ENCODE assay signal across 8 mouse cellular contexts in the genomic region with DNA sequence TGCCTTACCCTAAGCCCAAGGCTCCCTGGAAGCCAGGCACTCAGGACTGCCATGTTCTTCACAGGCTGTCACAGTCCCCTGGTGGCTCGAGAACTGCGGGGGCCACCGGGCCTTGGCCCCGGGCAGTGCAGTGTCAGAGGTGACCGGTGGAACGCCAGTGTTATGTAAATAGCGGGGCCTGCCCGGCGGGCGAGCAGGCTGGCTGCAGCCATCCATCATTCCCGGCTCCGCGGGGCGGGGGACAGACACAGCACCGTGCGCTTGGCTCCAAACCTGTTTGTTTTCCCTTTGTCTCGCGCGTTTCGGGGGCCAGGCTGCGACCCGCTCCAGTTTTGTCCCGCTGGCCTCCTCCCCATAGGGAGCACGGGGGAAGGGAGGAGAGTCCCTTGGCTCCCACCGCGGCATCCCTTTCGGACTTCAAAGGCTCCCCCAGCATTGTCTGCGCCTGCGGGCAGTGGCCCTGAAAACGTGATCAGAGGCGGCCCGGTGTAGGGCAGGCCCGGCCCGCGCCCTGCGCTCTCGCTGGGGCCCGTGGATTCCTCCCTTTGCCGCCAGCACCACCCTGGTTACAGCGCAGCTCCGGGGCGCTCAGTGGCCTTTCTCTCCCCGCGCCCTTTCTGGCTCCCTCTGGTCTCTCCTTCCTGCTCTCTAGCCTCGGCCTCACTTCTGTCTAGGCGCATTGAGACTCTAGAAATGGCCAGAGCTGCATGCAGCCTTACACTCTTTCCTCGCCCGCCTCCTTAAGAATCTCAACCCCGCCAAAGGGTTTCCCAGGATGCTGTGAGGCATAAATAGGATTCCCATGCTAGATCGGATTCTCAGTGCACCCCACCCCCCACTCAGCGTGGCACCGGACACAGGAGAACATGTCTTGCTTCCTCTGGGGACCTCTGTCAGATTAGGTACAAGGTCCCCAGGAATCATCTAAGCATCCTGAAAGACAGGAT.
DNase-seq lines count a peak whose midpoint lies in the region; ATAC-seq lines count a peak whose summit lies in the region.

No protein-coding gene starts in this region.

- 0 out of 2 replicates have a peak overlapping the region, but pooled peaks have one; percentile 22 for H3K9ac ChIP-seq in lung, embryonic 15.5 days
- H3K9ac ChIP-seq in forebrain, embryonic 11.5 days (ENCODE audit: low read length): peak overlapping the region; percentile 65
- peak overlapping the region; percentile 49 for H3K9ac ChIP-seq in midbrain, embryonic 14.5 days (replicated peaks; ENCODE audit: low read length)

- WGBS in lung, embryonic 15.5 days: 6% methylated on average over 52 of the region's 52 CpGs
- 1% methylated on average over 52 of the region's 52 CpGs for WGBS in forebrain, embryonic 11.5 days
- WGBS in midbrain, embryonic 14.5 days: 1% methylated on average over 52 of the region's 52 CpGs

- peak; percentile 39 for ATAC-seq in lung, embryonic 15.5 days (ENCODE audit: borderline replicate concordance, extremely low read depth, low FRiP score, low TSS enrichment)
- ATAC-seq in forebrain, embryonic 11.5 days (replicated peaks; ENCODE audit: low FRiP score): peak; percentile 85
- peak; percentile 64; the same call in 1 of the 2 replicates for ATAC-seq in midbrain, embryonic 14.5 days (ENCODE audit: low FRiP score, low TSS enrichment)

- DNase-seq in lung, postnatal 36 days: no peak
- DNase-seq in forebrain, embryonic 11.5 days (ENCODE audit: low spot score): peak; percentile 87
- peak; percentile 54 for DNase-seq in kidney, postnatal 10 days
- peak; percentile 76 for DNase-seq in midbrain, embryonic 14.5 days
- no peak for DNase-seq in urinary bladder, postnatal 25 days (ENCODE audit: low spot score)
- no peak for DNase-seq in thymus, postnatal 25 days
- DNase-seq in adipocyte (ENCODE audit: low spot score): no peak

- H3K4me3 ChIP-seq in lung, embryonic 15.5 days: peak overlapping the region; percentile 29
- H3K4me3 ChIP-seq in forebrain, embryonic 11.5 days (ENCODE audit: low read depth, low read length): peak overlapping the region; percentile 26
- H3K4me3 ChIP-seq in midbrain, embryonic 14.5 days (replicated peaks; ENCODE audit: low read depth, low read length): peak overlapping the region; percentile 30

- H3K27ac ChIP-seq in lung, embryonic 15.5 days: no peak overlapping the region
- H3K27ac ChIP-seq in forebrain, embryonic 11.5 days (ENCODE audit: low read depth, low read length): peak overlapping the region; percentile 84
- peak overlapping the region; percentile 61 for H3K27ac ChIP-seq in midbrain, embryonic 14.5 days (replicated peaks; ENCODE audit: low read depth, low read length)

- H3K27me3 ChIP-seq in lung, embryonic 15.5 days: peaks cover 32% of the 10 kb centered on the region
- peaks cover 11% of the 10 kb centered on the region for H3K27me3 ChIP-seq in forebrain, embryonic 11.5 days (ENCODE audit: control insufficient read depth, insufficient read depth, low read length)
- H3K27me3 ChIP-seq in midbrain, embryonic 14.5 days (ENCODE audit: control insufficient read depth, insufficient read depth, low read length): peaks cover 46% of the 10 kb centered on the region

- no peaks in the 10 kb centered on the region for H3K36me3 ChIP-seq in lung, embryonic 15.5 days
- H3K36me3 ChIP-seq in forebrain, embryonic 11.5 days (ENCODE audit: control insufficient read depth, insufficient read depth, low read length): no peaks in the 10 kb centered on the region
- H3K36me3 ChIP-seq in midbrain, embryonic 14.5 days (ENCODE audit: control insufficient read depth, insufficient read depth, low read length): no peaks in the 10 kb centered on the region

- peaks cover 13% of the 10 kb centered on the region for H3K4me1 ChIP-seq in lung, embryonic 15.5 days
- H3K4me1 ChIP-seq in forebrain, embryonic 11.5 days (replicated peaks; ENCODE audit: control insufficient read depth, insufficient read depth, low read length): peaks cover 39% of the 10 kb centered on the region
- peaks cover 34% of the 10 kb centered on the region for H3K4me1 ChIP-seq in midbrain, embryonic 14.5 days (ENCODE audit: control insufficient read depth, insufficient read depth, low read length)

- no peaks in the 10 kb centered on the region for H3K9me3 ChIP-seq in lung, embryonic 15.5 days
- H3K9me3 ChIP-seq in forebrain, embryonic 11.5 days (ENCODE audit: control insufficient read depth, low read length): no peaks in the 10 kb centered on the region
- H3K9me3 ChIP-seq in midbrain, embryonic 14.5 days (ENCODE audit: control insufficient read depth, low read length): no peaks in the 10 kb centered on the region

- peak overlapping the region; percentile 68 for H3K4me2 ChIP-seq in lung, embryonic 15.5 days
- peak overlapping the region; percentile 65 for H3K4me2 ChIP-seq in forebrain, embryonic 11.5 days (ENCODE audit: low read depth, low read length, severe bottlenecking)
- peak overlapping the region; percentile 61 for H3K4me2 ChIP-seq in midbrain, embryonic 14.5 days (ENCODE audit: low read length)

Comparison
In these comparisons a context has a peak if more than half of its experiments do, and no peak if none do; other contexts are left out.
1. DNase-seq: peak in forebrain, embryonic 11.5 days (single experiment), kidney, postnatal 10 days (single experiment) and midbrain, embryonic 14.5 days (single experiment); none in lung, postnatal 36 days (single experiment), urinary bladder, postnatal 25 days (single experiment), thymus, postnatal 25 days (single experiment) and adipocyte (single experiment).
2. Peak in every context shown above with its lines, with median percentiles within 50 percentile points of each other: ATAC-seq, H3K4me2 ChIP-seq, H3K4me3 ChIP-seq and H3K9ac ChIP-seq.